Mouse (Mus musculus) liver, postnatal 0 days (tissue): ENCODE data around the gene Gm11564.
"Not testable (repeated sequence)": the region's sequence is repeated elsewhere in the genome, so short reads cannot be mapped to it uniquely, and the experiment has no call there.

Experiments used
- CTCF ChIP-seq: sonication (generic); IDR thresholded peaks from 2 replicates; pipeline ENCODE4 v1.5.1; 2016; ENCODE audit warnings: antibody characterized with exemption, low read depth
- EP300 ChIP-seq: IDR thresholded peaks from 2 replicates; pipeline ENCODE4 v1.6.1; 2016; ENCODE audit warnings: antibody characterized with exemption, low read depth, mild to moderate bottlenecking

GRCm38 (mm10) chr11:99804346-99804745 is 11.1 kb downstream of the Gm11564 start, which contains the start of gene Gm11554:
- not testable (repeated sequence) for TF ChIP-seq EP300, CTCF
